Mouse (Mus musculus) kidney, embryonic 15.5 days (tissue): ENCODE measurements at regions not wholly inside any gene's neighbourhood (a gene's known extent, or its start where the extent isn't known, plus 50 kb on each side); places are given as distances from the start of the nearest gene placed in this dataset.

Experiments
- ATAC-seq: fragments of 200-750 bp; cut with Nextera tagmentation; replicated peaks from 2 replicates; pipeline ENCODE4 v1.8.0; 2017; ENCODE audit warnings: moderate TSS enrichment; ENCODE audit not compliant: low FRiP score
- H3K27ac ChIP-seq: fragments of 300-500 bp; sonication (generic); 2 replicates; pipeline ENCODE4 v1.5.1; 2015; ENCODE audit warnings: mild to moderate bottlenecking, inconsistent platforms
- H3K27me3 ChIP-seq: fragments of 300-500 bp; sonication (generic); 2 replicates; pipeline ENCODE4 v1.6.1; 2015; ENCODE audit warnings: inconsistent platforms
- H3K36me3 ChIP-seq: fragments of 300-500 bp; sonication (generic); 2 replicates; pipeline ENCODE4 v1.6.1; 2015; ENCODE audit warnings: inconsistent platforms
- H3K4me1 ChIP-seq: fragments of 300-500 bp; sonication (generic); 2 replicates; pipeline ENCODE4 v1.6.1; 2015; ENCODE audit warnings: inconsistent platforms
- H3K4me2 ChIP-seq: fragments of 300-500 bp; sonication (generic); 2 replicates; pipeline ENCODE4 v1.6.1; 2015; ENCODE audit warnings: moderate library complexity, mild to moderate bottlenecking, inconsistent platforms
- H3K4me3 ChIP-seq: fragments of 300-500 bp; sonication (generic); replicated peaks from 2 replicates; pipeline ENCODE4 v1.5.1; 2015; ENCODE audit warnings: mild to moderate bottlenecking, inconsistent platforms
- H3K9ac ChIP-seq: fragments of 300-500 bp; sonication (generic); 2 replicates; pipeline ENCODE4 v1.6.1; 2015; ENCODE audit warnings: mild to moderate bottlenecking, inconsistent platforms
- H3K9me3 ChIP-seq: fragments of 300-500 bp; sonication (generic); replicated peaks from 2 replicates; pipeline ENCODE4 v1.6.1; 2016; ENCODE audit warnings: inconsistent platforms
- WGBS: fragments of 180-500 bp; shearing (Covaris S2); methylation state at CpG from one replicate; pipeline ENCODE4 v1.1.7; 2015; ENCODE audit warnings: mixed read lengths; 5-methylcytosine and 5-hydroxymethylcytosine counted together

GRCm38 (mm10) chr14:98452191-98452590, 282.6 kb upstream of the Dach1 start:
- Histone ChIP-seq H3K36me3 (no peaks in the 10 kb centered on the region), H3K4me2 (no peak overlapping the region), H3K4me1 (no peaks in the 10 kb centered on the region), H3K27me3 (no peaks in the 10 kb centered on the region), H3K9ac (no peak overlapping the region), H3K27ac (no peak overlapping the region), H3K4me3 (no peak overlapping the region), H3K9me3 (no peaks in the 10 kb centered on the region)
- no peak for ATAC-seq
- 78% methylated on average over 6 of the region's 6 CpGs for WGBS

- WGBS, result 76% methylated on average over 5 of the region's 5 CpGs
- no peaks in the 10 kb centered on the region for H3K9me3 ChIP-seq
- H3K9ac ChIP-seq, result no peak overlapping the region
- H3K4me3 ChIP-seq, result no peak overlapping the region
- no peaks in the 10 kb centered on the region for H3K27me3 ChIP-seq
- H3K36me3 ChIP-seq, result no peaks in the 10 kb centered on the region
- H3K4me1 ChIP-seq, result no peaks in the 10 kb centered on the region
- no peak overlapping the region for H3K27ac ChIP-seq
- no peak overlapping the region for H3K4me2 ChIP-seq
- ATAC-seq, result no peak
Observed at GRCm38 (mm10) chr14:98449568-98449967, 280.0 kb upstream of the Dach1 start.

- Histone ChIP-seq H3K27me3 (no peaks in the 10 kb centered on the region), H3K4me3 (no peak overlapping the region), H3K36me3 (no peaks in the 10 kb centered on the region), H3K27ac (no peak overlapping the region), H3K4me2 (no peak overlapping the region), H3K9me3 (no peaks in the 10 kb centered on the region), H3K9ac (no peak overlapping the region), H3K4me1 (no peaks in the 10 kb centered on the region)
- 88% methylated on average over 3 of the region's 3 CpGs for WGBS
- ATAC-seq, result no peak
Observed at GRCm38 (mm10) chr14:98442411-98442810, 272.8 kb upstream of the Dach1 start.

GRCm38 (mm10) chr14:98441954-98442353, 272.4 kb upstream of the Dach1 start:
- no peaks in the 10 kb centered on the region for H3K4me1 ChIP-seq
- WGBS, result 59% methylated on average over 2 of the region's 2 CpGs
- H3K9me3 ChIP-seq, result no peaks in the 10 kb centered on the region
- ATAC-seq, result no peak
- no peaks in the 10 kb centered on the region for H3K27me3 ChIP-seq
- H3K27ac ChIP-seq, result no peak overlapping the region
- no peak overlapping the region for H3K4me3 ChIP-seq
- no peaks in the 10 kb centered on the region for H3K36me3 ChIP-seq
- no peak overlapping the region for H3K4me2 ChIP-seq
- H3K9ac ChIP-seq, result no peak overlapping the region

GRCm38 (mm10) chr14:98431959-98432358, 262.4 kb upstream of the Dach1 start:
- H3K4me1 ChIP-seq, result no peaks in the 10 kb centered on the region
- 57% methylated on average over 11 of the region's 11 CpGs for WGBS
- no peak for ATAC-seq
- no peaks in the 10 kb centered on the region for H3K36me3 ChIP-seq
- H3K4me2 ChIP-seq, result no peak overlapping the region
- H3K4me3 ChIP-seq, result no peak overlapping the region
- H3K9ac ChIP-seq, result no peak overlapping the region
- no peaks in the 10 kb centered on the region for H3K9me3 ChIP-seq
- H3K27ac ChIP-seq, result no peak overlapping the region
- H3K27me3 ChIP-seq, result no peaks in the 10 kb centered on the region

- Histone ChIP-seq H3K4me2 (no peak overlapping the region), H3K4me3 (no peak overlapping the region), H3K9me3 (no peaks in the 10 kb centered on the region), H3K4me1 (no peaks in the 10 kb centered on the region), H3K9ac (no peak overlapping the region), H3K27me3 (no peaks in the 10 kb centered on the region), H3K36me3 (no peaks in the 10 kb centered on the region), H3K27ac (no peak overlapping the region)
- 64% methylated on average over 1 of the region's 1 CpGs for WGBS
- ATAC-seq, result no peak
Observed at GRCm38 (mm10) chr14:98417719-98418118, 248.2 kb upstream of the Dach1 start.

- H3K4me3 ChIP-seq, result no peak overlapping the region
- H3K27ac ChIP-seq, result no peak overlapping the region
- WGBS, result 56% methylated on average over 7 of the region's 7 CpGs
- no peaks in the 10 kb centered on the region for H3K36me3 ChIP-seq
- no peaks in the 10 kb centered on the region for H3K27me3 ChIP-seq
- H3K9ac ChIP-seq, result no peak overlapping the region
- H3K4me2 ChIP-seq, result no peak overlapping the region
- no peaks in the 10 kb centered on the region for H3K4me1 ChIP-seq
- ATAC-seq, result 0 out of 2 replicates have a peak, but pooled peaks have one; percentile 54
- no peaks in the 10 kb centered on the region for H3K9me3 ChIP-seq
Observed at GRCm38 (mm10) chr14:98414201-98414600, 244.6 kb upstream of the Dach1 start.

DNA sequence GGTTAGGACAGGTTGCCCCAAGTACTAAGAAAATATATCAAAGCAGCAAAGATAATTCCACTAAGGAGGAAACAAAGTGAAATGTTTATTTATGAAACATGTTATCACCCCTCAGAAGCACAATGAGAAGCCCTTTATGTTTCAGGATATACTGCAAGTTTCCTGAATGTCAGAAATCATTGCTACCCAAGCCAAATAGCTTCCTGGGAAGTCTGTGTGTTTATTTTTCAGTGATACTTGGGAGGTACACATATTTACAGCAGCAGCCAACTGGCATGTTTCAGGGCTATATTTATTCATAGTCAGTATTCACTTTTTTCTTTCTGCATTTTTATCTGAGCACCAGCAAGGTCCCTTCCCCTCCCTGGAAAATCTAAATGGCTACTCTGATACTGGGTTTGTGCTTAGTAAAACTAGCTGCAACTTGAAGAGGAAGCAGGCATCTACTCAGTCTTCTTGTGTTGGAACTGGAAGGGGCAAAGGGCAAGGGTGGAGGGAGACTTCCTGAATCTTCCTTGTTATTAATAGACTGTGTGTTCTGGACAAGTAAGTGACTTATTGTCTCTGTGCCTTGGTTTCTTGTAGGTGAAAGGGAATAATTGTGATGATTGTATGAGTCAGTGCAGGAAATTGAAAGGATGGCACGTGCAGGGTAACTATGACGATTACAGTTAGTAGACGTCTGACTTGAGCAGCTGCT, 236.5 kb upstream of the Dach1 start:
- H3K4me3 ChIP-seq, result no peak overlapping the region
- no peak overlapping the region for H3K27ac ChIP-seq
- H3K9me3 ChIP-seq, result no peaks in the 10 kb centered on the region
- WGBS, result 70% methylated on average over 3 of the region's 3 CpGs
- H3K9ac ChIP-seq, result no peak overlapping the region
- no peak for ATAC-seq
- H3K36me3 ChIP-seq, result no peaks in the 10 kb centered on the region
- H3K27me3 ChIP-seq, result no peaks in the 10 kb centered on the region
- no peak overlapping the region for H3K4me2 ChIP-seq
- H3K4me1 ChIP-seq, result no peaks in the 10 kb centered on the region

DNA sequence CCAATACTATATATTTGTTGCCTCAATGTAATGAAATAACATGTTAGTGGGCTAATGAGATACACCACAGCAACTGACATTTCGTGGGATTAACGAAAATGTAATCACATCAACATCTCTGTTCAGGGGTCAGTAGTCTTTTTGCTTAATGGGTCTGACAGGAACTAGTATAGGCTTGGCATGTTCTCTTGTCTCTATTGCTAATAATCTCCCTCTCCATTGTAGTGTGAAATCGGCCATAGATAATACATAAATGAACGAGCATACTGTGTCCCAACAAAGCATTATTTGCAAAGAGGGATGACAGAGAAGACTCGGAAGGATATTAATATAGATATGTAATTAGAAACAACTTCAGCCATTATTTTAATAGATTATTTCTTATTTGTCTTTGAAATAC, 234.5 kb upstream of the Dach1 start:
- no peak overlapping the region for H3K4me3 ChIP-seq
- no peaks in the 10 kb centered on the region for H3K27me3 ChIP-seq
- no peak overlapping the region for H3K9ac ChIP-seq
- no peaks in the 10 kb centered on the region for H3K36me3 ChIP-seq
- no peak for ATAC-seq
- 87% methylated on average over 5 of the region's 5 CpGs for WGBS
- no peak overlapping the region for H3K4me2 ChIP-seq
- no peaks in the 10 kb centered on the region for H3K9me3 ChIP-seq
- no peak overlapping the region for H3K27ac ChIP-seq
- H3K4me1 ChIP-seq, result no peaks in the 10 kb centered on the region

GRCm38 (mm10) chr14:98387871-98388270, 218.3 kb upstream of the Dach1 start:
- H3K36me3 ChIP-seq, result no peaks in the 10 kb centered on the region
- H3K9ac ChIP-seq, result no peak overlapping the region
- H3K27me3 ChIP-seq, result no peaks in the 10 kb centered on the region
- no peak for ATAC-seq
- no peak overlapping the region for H3K4me2 ChIP-seq
- no peak overlapping the region for H3K27ac ChIP-seq
- no peaks in the 10 kb centered on the region for H3K4me1 ChIP-seq
- no peak overlapping the region for H3K4me3 ChIP-seq
- 54% methylated on average over 4 of the region's 4 CpGs for WGBS
- no peaks in the 10 kb centered on the region for H3K9me3 ChIP-seq
